Mouse (Mus musculus) heart, postnatal 10 days (tissue): ENCODE data around the gene Hist1h4j. TPM values are rescaled to one million over a fixed set of nuclear protein-coding genes. Genes with fewer than 3 reads are reported as not detected.
A peak's percentile ranks its signal among the peaks of the same experiment; 100 is the strongest.
"Not testable (repeated sequence)": the region's sequence is repeated elsewhere in the genome, so short reads cannot be mapped to it uniquely, and the experiment has no call there.

Source experiments
- DNase-seq, 2 experiments: peaks; one replicate each; pipeline ENCODE4 v3.0.0; 2021
- intact Hi-C: fragments of 180-260 bp; cut with DNase I; formaldehyde crosslinking; loops from one replicate; pipeline ENCODE4 v1.15.1; 2025
- microRNA-seq, 2 experiments: library from miRNA; unstranded; fragments of <30 nt; microRNA quantifications; one replicate each; pipeline ENCODE4 v1.2.0; 2022
- total RNA-seq, 2 experiments: library from RNA; stranded (reverse); gene quantifications; 2 replicates each; pipeline ENCODE4 v1.2.3; 2021

Gene Hist1h4j
- total RNA-seq, 2 experiments from 2014 or later: 39.0 to 39.7 TPM

DNA sequence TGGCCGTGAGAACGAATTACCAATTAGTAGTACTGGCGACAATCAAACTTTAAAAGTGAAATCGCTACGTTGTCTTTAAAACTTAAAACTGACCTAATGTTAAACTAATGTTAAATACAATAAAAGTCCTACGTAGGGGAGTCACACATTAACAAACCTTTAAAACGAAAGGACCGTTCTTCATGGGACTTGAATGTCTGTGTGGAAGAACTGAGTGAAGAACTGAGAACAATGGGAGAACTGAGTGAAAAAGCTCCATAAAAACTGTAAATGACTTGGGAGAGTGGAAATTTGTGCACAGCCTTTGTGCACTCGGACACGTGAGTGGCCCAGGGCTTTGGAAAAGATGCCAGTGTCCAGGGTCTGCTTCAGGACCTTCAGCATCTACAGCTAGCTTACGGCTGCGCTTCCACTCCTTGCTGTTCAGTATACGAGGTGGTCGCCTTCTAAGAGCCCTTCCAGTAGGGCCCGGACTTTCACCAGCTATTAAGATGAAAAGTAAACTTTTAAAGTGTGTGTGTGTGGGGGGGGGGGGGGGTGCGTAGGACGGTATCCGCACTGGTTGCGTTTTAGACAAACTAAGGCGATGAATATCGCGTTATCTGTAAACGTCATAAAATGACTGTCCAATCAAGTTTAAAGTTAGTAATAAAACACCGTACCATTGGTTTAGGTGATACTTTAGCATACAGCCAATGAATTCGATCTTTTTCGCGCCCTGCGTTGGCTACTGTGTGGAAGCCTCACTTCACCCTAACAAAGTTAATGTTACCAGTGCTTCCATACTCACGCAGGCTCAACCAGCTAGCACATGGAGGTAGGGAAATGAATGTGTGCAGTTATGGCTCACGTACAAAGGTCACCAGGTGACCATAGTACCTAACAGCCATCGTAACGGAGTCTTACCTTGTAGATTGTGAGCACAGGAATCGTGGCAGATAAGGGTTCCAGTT is 44.2 kb downstream of the Hist1h4j start:
- intact Hi-C loops: loop anchor here (5.0 kb wide), 1 partner anchor 57 kb away; the partner anchor contains the start of gene Hist1h2bm
- peak; percentile 80 to 84 for DNase-seq

- DNase-seq: peak; percentile 75 to 76
- intact Hi-C loops: loop anchor here (2.0 to 5.0 kb wide), 2 partner anchors 27 to 58 kb away; partner anchors contain the start of genes Hist1h2ak and Hist1h2bm
These were observed 45.2 kb downstream of the Hist1h4j start, which contains the start of gene Hist1h1b for GRCm38 (mm10) chr13:21779767-21780731. Gene Hist1h1b, minus strand, starts transcription at chr13:21780625.

GRCm38 (mm10) chr13:21781021-21781555 is 46.2 kb downstream of the Hist1h4j start:
- DNase-seq: no peak
- intact Hi-C loops: loop anchor here (2.0 kb wide), 1 partner anchor 28 kb away; the partner anchor contains the start of gene Hist1h2ak

GRCm38 (mm10) chr13:21781639-21782038 is 46.8 kb downstream of the Hist1h4j start:
- intact Hi-C loops: loop anchor here (2.0 kb wide), 1 partner anchor 29 kb away; the partner anchor contains the start of gene Hist1h2ak
- no peak for DNase-seq

DNA sequence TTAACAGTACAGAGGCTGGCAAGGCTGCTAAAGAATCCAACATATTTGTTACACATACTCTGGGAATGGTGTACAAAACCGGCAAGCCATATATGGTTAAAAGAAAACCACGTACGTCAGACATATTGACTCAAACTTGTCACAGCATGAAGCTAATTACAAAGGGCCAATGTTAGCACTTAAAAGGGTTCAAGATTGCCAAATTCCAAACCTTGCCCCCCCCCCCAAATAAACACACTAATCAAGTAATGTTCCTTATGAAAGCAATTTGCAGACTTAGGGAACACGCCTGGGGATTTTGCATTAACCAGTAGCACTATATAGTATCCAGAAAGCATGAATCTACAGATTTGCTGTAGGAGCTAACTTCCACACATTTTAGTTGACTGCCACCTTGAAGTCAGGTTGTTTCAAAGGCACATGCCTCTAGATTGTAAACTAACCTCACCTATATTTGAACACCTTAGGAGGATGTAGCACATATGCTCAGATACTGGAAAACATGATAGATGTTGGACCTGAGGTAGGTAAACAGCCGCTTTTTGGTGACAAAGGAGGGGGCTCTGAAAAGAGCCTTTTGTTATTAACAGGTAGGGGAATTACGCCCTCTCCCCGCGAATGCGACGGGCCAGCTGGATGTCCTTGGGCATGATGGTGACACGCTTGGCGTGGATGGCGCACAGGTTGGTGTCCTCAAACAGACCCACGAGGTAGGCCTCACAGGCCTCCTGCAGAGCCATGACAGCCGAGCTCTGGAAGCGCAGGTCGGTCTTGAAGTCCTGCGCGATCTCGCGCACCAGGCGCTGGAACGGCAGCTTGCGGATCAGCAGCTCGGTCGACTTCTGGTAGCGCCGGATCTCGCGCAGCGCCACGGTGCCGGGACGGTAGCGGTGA is 47.7 kb downstream of the Hist1h4j start:
- intact Hi-C loops: not testable (repeated sequence)

DNA sequence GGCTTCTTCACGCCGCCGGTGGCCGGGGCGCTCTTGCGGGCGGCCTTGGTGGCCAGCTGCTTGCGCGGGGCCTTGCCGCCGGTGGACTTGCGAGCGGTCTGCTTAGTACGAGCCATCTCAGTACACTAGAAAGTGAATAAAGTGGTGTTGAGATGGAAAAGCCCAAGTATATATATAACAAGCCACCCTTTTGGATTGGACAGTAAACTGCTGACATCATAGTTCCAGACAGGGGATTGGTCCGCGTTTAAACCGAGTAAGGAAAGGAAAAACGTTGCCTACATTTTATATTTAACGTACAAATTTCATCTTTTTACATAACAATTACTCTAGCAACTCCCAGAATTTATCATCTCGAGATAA is 48.4 kb downstream of the Hist1h4j start, which contains the start of gene Hist1h3i:
Gene Hist1h3i (minus strand): TSS at position 116 of the 363 bp plus-strand sequence.
- peak; percentile 80 to 81 for DNase-seq
- intact Hi-C loops: no loop called here

More for the DNA sequence above, 47.7 kb downstream of the Hist1h4j start:
- DNase-seq: peak in 1 of 2 experiments; percentile 38

DNA sequence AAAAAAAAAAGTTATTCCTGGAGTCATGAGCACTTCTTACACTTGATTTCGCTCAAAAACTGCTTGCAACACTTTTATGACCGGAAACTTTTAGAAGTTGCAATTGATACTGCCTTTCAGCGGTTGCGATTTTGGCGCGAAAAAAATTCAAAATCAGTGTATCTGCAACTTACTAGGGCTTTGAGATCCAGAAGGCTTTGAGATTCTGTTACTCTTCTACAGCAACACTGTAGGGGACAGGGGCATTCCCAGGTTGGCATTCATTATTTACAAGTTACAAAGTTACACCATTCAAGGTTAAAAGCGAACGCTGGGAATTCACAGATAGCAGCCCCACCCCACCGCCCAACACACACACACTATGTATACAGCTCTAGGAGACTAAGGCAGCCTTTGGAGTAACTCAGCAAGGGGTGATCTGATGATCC is 48.9 kb downstream of the Hist1h4j start:
- intact Hi-C loops: loop anchor here (2.0 kb wide), 1 partner anchor 73 kb away; no protein-coding TSS in a partner anchor
- DNase-seq: peak; percentile 35 to 63

DNA sequence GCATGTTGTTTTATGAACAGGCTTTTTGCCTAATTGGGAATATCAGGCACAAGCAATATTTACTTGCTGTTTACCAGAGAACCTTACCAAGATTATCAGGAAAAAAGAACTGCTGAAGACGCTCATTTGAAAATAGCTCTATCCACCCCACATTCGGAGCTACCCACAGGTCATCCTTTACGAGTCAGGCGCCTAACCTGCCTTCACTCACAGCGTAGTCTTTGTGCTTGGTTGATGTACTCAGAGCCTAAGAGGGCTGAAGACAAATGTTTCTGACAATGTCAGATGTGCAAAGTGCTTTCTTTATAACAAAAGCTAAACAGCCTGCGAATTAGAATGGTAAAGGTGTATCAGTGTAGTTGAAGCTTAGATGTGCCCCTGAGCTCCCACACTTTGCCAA is 49.4 kb downstream of the Hist1h4j start:
- intact Hi-C loops: loop anchor here (2.0 kb wide), 1 partner anchor 74 kb away; no protein-coding TSS in a partner anchor
- DNase-seq: no peak

Small RNAs within 50 kb of the gene (microRNA-seq; reads per million reads assigned to microRNA genes)
- gene Gm44357: 0 reads per million in 2 experiments
- gene Gm44367: 0 reads per million in 2 experiments
- 0 reads per million in 2 experiments for gene Gm44454

Other genes with a start within 250 kb of the Hist1h4j start
- gene AK157302, start 239.8 kb upstream of the Hist1h4j start, total RNA-seq: 10 to 100 TPM; 26.0 to 28.5 TPM
- gene Gm11273, start 233.6 kb upstream of the Hist1h4j start, total RNA-seq: 100 to 1,000 TPM; 216 to 225 TPM
- 10 to 100 TPM; 13.9 to 18.1 TPM for gene Zkscan8, start 203.9 kb upstream of the Hist1h4j start, total RNA-seq
- not detected for gene Olfr1366, start 192.3 kb upstream of the Hist1h4j start, total RNA-seq
- not detected for gene Olfr1535, start 175.2 kb upstream of the Hist1h4j start, total RNA-seq
- gene Olfr1364, start 153.3 kb upstream of the Hist1h4j start, total RNA-seq: not detected
- gene Olfr1362, start 121.0 kb upstream of the Hist1h4j start, total RNA-seq: not detected
- not detected for gene Olfr11, start 92.5 kb upstream of the Hist1h4j start, total RNA-seq
- not detected for gene Olfr1361, start 71.7 kb upstream of the Hist1h4j start, total RNA-seq
- gene Olfr1360, start 57.7 kb upstream of the Hist1h4j start, total RNA-seq: not detected
- gene Olfr1359, start 37.0 kb upstream of the Hist1h4j start, total RNA-seq: not detected
- gene Hist1h2bl, start 18.9 kb upstream of the Hist1h4j start, total RNA-seq: 100 to 1,000 TPM; 206 to 220 TPM
- 100 to 1,000 TPM; 201 to 229 TPM for gene Hist1h2ai, start 18.6 kb upstream of the Hist1h4j start, total RNA-seq
- 100 to 1,000 TPM; 284 to 332 TPM for gene Hist1h3h, start 17.4 kb upstream of the Hist1h4j start, total RNA-seq
- gene Hist1h2bm, start 13.0 kb upstream of the Hist1h4j start, total RNA-seq: 10 to 100 TPM; 54.7 to 69.5 TPM
- 100 to 1,000 TPM; 426 to 466 TPM for gene Hist1h4k, start 15.4 kb downstream of the Hist1h4j start, total RNA-seq
- gene Hist1h2ak, start 18.8 kb downstream of the Hist1h4j start, total RNA-seq: 10 to 100 TPM; 79.2 to 89.4 TPM
- 100 to 1,000 TPM in 1 of 2 experiments, 10 to 100 TPM in 1; 98.6 to 149 TPM for gene Hist1h2bn, start 19.1 kb downstream of the Hist1h4j start, total RNA-seq
- gene Hist1h1b, start 45.6 kb downstream of the Hist1h4j start, total RNA-seq: 100 to 1,000 TPM; 112 to 150 TPM
- 100 to 1,000 TPM; 213 to 223 TPM for gene Hist1h3i, start 48.3 kb downstream of the Hist1h4j start, total RNA-seq
- 10 to 100 TPM; 37.7 to 43.5 TPM for gene Hist1h2an, start 52.2 kb downstream of the Hist1h4j start, total RNA-seq
- gene Hist1h2bp, start 52.4 kb downstream of the Hist1h4j start, total RNA-seq: 10 to 100 TPM; 80.8 to 84.7 TPM
- gene Hist1h2bq, start 75.1 kb downstream of the Hist1h4j start, total RNA-seq: 100 to 1,000 TPM; 177 to 197 TPM
- not detected for gene Hist1h2ao, start 75.4 kb downstream of the Hist1h4j start, total RNA-seq
- 100 to 1,000 TPM; 322 to 356 TPM for gene Hist1h4m, start 76.7 kb downstream of the Hist1h4j start, total RNA-seq
- gene Hist1h4n, start 97.1 kb downstream of the Hist1h4j start, total RNA-seq: 10 to 100 TPM; 39.5 to 61.3 TPM
- gene Hist1h2ap, start 98.4 kb downstream of the Hist1h4j start, total RNA-seq: 100 to 1,000 TPM; 265 to 322 TPM
- gene Hist1h2br, start 98.7 kb downstream of the Hist1h4j start, total RNA-seq: 100 to 1,000 TPM; 181 to 198 TPM
- 1 to 10 TPM; 1.4 to 1.9 TPM for gene Zfp184, start 210.0 kb downstream of the Hist1h4j start, total RNA-seq
- not detected for gene Pom121l2, start 246.1 kb downstream of the Hist1h4j start, total RNA-seq